Mouse (Mus musculus): ENCODE measurements around the gene Trim50.
"Not testable (repeated sequence)": the region's sequence is repeated elsewhere in the genome, so short reads cannot be mapped to it uniquely, and the experiment has no call there.

The Trim50 gene

DNA sequence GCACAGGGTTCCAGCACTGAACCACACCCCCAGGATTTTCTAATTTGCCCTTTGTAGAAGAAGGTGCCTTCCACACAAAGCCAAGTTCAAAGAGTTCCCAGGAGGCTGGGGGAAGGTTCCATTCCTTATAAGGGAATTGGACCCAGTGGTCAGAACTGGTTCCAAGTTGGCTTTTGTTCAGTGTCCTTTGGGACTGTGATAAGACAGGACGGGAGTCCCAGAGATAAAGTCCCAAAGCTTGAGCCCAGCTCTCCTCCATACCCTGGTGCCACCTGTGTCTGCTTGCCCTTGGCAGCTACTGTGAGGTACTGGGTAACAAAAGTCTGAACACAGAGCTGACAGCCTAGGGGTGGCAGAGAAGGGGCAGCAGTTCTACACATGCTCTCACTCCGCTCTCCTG lies 6.7 kb downstream of the Trim50 start:
- Histone ChIP-seq H3K36me3 (ENCODE audit: insufficient read depth, low read length) (no peaks in the 10 kb centered on the region), H3K4me3 (replicated peaks; ENCODE audit: low read length) (no peak overlapping the region), H3K4me1 (replicated peaks; ENCODE audit: low read depth, low read length) (0 out of 2 replicates have a peak, but pooled peaks cover 7% of the 10 kb centered on the region), H3K9me3 (ENCODE audit: low read length) (peaks cover 11% of the 10 kb centered on the region), H3K27me3 (ENCODE audit: insufficient read depth, low read length) (peaks cover 12% of the 10 kb centered on the region)
- no peak for TF ChIP-seq POU5F1 (IDR thresholded peaks at IDR 0.05; ENCODE audit: borderline replicate concordance, low read length)
- no peak for TF ChIP-seq NANOG (IDR thresholded peaks at IDR 0.05; ENCODE audit: borderline replicate concordance, low read length)
- no peak for TF ChIP-seq CTCF (conservative IDR thresholded peaks at IDR 0.05; ENCODE audit: low read length)

GRCm38 (mm10) chr5:135362572-135362971 lies 9.5 kb downstream of the Trim50 start:
- Histone ChIP-seq H3K36me3 (ENCODE audit: insufficient read depth, low read length) (no peaks in the 10 kb centered on the region), H3K9me3 (ENCODE audit: low read length) (peaks cover 11% of the 10 kb centered on the region), H3K27me3 (ENCODE audit: insufficient read depth, low read length) (peaks cover 9% of the 10 kb centered on the region; the same call in 1 of the 2 replicates), H3K4me3 (replicated peaks; ENCODE audit: low read length) (no peak overlapping the region), H3K4me1 (replicated peaks; ENCODE audit: low read depth, low read length) (peaks cover 7% of the 10 kb centered on the region; the same call in 1 of the 2 replicates)
- no peak for TF ChIP-seq CTCF (conservative IDR thresholded peaks at IDR 0.05; ENCODE audit: low read length)
- TF ChIP-seq NANOG (IDR thresholded peaks at IDR 0.05; ENCODE audit: borderline replicate concordance, low read length): no peak
- no peak for TF ChIP-seq POU5F1 (IDR thresholded peaks at IDR 0.05; ENCODE audit: borderline replicate concordance, low read length)

DNA sequence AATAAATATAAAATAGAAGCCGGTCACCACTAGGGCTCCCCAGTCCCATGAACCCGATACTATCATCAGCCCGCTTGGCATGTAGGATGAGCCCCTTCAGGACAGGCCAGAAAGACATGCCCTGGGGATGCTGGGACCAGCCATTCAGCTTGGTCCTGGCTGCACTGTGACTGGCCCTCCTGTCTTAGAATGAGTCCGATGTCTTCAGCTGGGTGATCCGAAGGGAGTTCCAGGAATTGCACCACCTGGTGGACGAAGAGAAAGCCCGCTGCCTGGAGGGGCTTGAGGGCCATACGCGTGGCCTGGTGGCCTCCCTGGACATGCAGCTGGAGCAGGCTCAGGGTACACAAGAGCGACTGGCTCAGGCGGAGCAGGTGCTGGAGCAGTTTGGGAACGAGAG lies 10.4 kb downstream of the Trim50 start:
- Histone ChIP-seq H3K36me3 (ENCODE audit: insufficient read depth, low read length) (no peaks in the 10 kb centered on the region), H3K27me3 (ENCODE audit: insufficient read depth, low read length) (peaks cover 9% of the 10 kb centered on the region; the same call in 1 of the 2 replicates), H3K4me3 (replicated peaks; ENCODE audit: low read length) (no peak overlapping the region), H3K9me3 (ENCODE audit: low read length) (peaks cover 11% of the 10 kb centered on the region), H3K4me1 (replicated peaks; ENCODE audit: low read depth, low read length) (peaks cover 11% of the 10 kb centered on the region)
- TF ChIP-seq NANOG (IDR thresholded peaks at IDR 0.05; ENCODE audit: borderline replicate concordance, low read length): no peak
- no peak for TF ChIP-seq POU5F1 (IDR thresholded peaks at IDR 0.05; ENCODE audit: borderline replicate concordance, low read length)
- peak; percentile 73 for TF ChIP-seq CTCF (conservative IDR thresholded peaks at IDR 0.05; ENCODE audit: low read length)

GRCm38 (mm10) chr5:135367841-135368240 lies 14.7 kb downstream of the Trim50 start:
- Histone ChIP-seq H3K36me3 (ENCODE audit: insufficient read depth, low read length) (peaks cover 15% of the 10 kb centered on the region), H3K27me3 (ENCODE audit: insufficient read depth, low read length) (peaks cover 9% of the 10 kb centered on the region; the same call in 1 of the 2 replicates), H3K9me3 (ENCODE audit: low read length) (no peaks in the 10 kb centered on the region), H3K4me1 (replicated peaks; ENCODE audit: low read depth, low read length) (peaks cover 34% of the 10 kb centered on the region), H3K4me3 (replicated peaks; ENCODE audit: low read length) (no peak overlapping the region)
- TF ChIP-seq NANOG (IDR thresholded peaks at IDR 0.05; ENCODE audit: borderline replicate concordance, low read length): no peak
- TF ChIP-seq POU5F1 (IDR thresholded peaks at IDR 0.05; ENCODE audit: borderline replicate concordance, low read length): no peak
- TF ChIP-seq CTCF (conservative IDR thresholded peaks at IDR 0.05; ENCODE audit: low read length): peak; percentile 83

GRCm38 (mm10) chr5:135368312-135368711 lies 15.2 kb downstream of the Trim50 start:
- Histone ChIP-seq H3K27me3 (ENCODE audit: insufficient read depth, low read length) (peaks cover 9% of the 10 kb centered on the region; the same call in 1 of the 2 replicates), H3K4me3 (replicated peaks; ENCODE audit: low read length) (no peak overlapping the region), H3K9me3 (ENCODE audit: low read length) (no peaks in the 10 kb centered on the region), H3K36me3 (ENCODE audit: insufficient read depth, low read length) (peaks cover 20% of the 10 kb centered on the region), H3K4me1 (replicated peaks; ENCODE audit: low read depth, low read length) (peaks cover 34% of the 10 kb centered on the region)
- no peak for TF ChIP-seq CTCF (conservative IDR thresholded peaks at IDR 0.05; ENCODE audit: low read length)
- no peak for TF ChIP-seq NANOG (IDR thresholded peaks at IDR 0.05; ENCODE audit: borderline replicate concordance, low read length)
- TF ChIP-seq POU5F1 (IDR thresholded peaks at IDR 0.05; ENCODE audit: borderline replicate concordance, low read length): no peak

DNA sequence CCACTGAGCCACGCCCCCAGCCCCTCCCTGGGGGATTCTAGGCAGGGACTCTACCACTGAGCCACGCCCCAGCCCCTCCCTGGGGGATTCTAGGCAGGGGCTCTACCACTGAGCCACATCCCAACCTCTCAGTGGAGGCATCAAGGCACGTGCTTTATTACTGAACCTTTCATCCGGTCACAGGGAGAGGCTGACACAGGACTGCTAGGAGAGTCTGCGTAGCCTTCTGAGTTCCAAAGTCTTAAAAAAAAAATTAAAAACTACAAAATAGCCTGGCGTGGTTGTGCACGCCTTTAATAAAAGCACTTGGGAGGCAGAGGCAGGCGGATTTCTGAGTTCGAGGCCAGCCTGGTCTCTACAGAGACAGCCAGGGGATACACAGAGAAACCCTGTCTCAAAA lies 16.1 kb downstream of the Trim50 start:
- H3K27me3 ChIP-seq (ENCODE audit: insufficient read depth, low read length); H3K9me3 ChIP-seq (ENCODE audit: low read length): not testable (repeated sequence)
- Histone ChIP-seq H3K4me1 (replicated peaks; ENCODE audit: low read depth, low read length) (peaks cover 31% of the 10 kb centered on the region), H3K4me3 (replicated peaks; ENCODE audit: low read length) (peak overlapping the region; percentile 99), H3K36me3 (ENCODE audit: insufficient read depth, low read length) (peaks cover 29% of the 10 kb centered on the region)

DNA sequence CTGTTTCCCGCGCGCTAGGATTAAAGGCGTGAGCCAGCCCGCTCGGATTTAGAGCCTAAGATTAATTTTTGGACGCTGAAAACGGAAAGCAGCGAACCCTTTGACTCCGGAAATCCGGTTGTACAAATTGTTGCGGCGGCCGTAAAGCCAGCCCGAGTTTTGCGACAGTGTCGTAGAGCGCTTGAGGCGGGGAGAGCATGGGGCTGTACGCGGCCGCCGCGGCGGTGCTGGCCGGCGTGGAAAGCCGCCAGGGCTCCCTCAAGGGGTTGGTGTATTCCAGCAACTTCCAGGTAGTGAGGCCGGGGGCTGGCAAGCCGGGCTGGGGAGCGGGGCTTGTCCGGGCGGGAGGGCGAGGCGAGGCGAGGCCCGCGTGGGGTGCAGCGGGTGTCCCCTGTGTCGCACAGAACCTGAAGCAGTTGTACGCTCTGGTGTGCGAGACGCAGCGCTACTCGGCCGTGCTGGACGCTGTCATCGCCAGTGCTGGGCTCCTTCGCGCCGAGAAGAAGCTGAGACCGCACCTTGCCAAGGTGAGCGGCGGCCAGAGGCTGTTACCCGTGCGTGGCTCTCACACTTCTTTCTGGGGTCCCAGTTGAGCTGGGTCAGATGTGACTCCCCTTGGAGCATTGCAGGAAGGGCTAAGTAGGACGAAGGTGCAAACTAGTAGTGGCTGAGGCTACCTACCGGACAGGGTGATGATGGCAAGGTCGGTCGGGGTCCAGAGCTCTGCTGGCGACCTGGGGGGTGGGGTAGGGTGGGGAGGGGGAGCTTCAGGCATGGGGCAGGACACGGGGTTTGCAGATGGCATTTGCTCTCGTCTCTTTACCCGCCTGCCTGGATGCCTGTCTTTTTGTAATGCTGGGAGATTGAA lies 16.9 kb downstream of the Trim50 start, which contains the start of gene Nsun5:
TSS of gene Nsun5 (plus strand) at position 167 of the 868 bp plus-strand sequence.
- peaks cover 32% of the 10 kb centered on the region for H3K4me1 ChIP-seq (replicated peaks; ENCODE audit: low read depth, low read length)
- H3K9me3 ChIP-seq (ENCODE audit: low read length): no peaks in the 10 kb centered on the region
- H3K27me3 ChIP-seq (ENCODE audit: insufficient read depth, low read length): peaks cover 4% of the 10 kb centered on the region; the same call in 1 of the 2 replicates
- no peak for TF ChIP-seq POU5F1 (IDR thresholded peaks at IDR 0.05; ENCODE audit: borderline replicate concordance, low read length)
- no peak for TF ChIP-seq CTCF (conservative IDR thresholded peaks at IDR 0.05; ENCODE audit: low read length)
- TF ChIP-seq NANOG (IDR thresholded peaks at IDR 0.05; ENCODE audit: borderline replicate concordance, low read length): no peak
- H3K4me3 ChIP-seq (replicated peaks; ENCODE audit: low read length): peak within 1 kb of the TSS; percentile 99
- H3K36me3 ChIP-seq (ENCODE audit: insufficient read depth, low read length): peaks cover 37% of the 10 kb centered on the region

DNA sequence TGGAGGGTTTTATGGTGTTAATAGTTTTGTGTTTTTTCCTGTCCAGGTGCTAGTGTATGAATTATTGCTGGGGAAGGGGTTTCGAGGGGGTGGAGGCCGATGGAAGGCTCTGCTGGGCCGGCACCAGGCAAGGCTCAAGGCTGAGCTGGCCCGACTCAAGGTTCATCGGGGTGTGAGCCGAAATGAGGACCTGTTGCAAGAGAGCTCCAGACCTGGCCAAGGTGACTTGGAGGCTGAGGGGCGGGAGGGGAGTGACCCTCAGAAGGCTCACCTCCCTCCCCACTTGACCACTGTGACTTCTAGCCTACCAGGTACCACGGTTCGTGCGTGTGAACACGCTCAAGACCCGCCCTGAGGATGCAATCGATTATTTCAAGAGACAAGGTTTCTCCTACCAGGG lies 18.1 kb downstream of the Trim50 start:
- TF ChIP-seq POU5F1 (IDR thresholded peaks at IDR 0.05; ENCODE audit: borderline replicate concordance, low read length) (no peak), NANOG (IDR thresholded peaks at IDR 0.05; ENCODE audit: borderline replicate concordance, low read length) (no peak), CTCF (conservative IDR thresholded peaks at IDR 0.05; ENCODE audit: low read length) (no peak)
- Histone ChIP-seq H3K4me1 (replicated peaks; ENCODE audit: low read depth, low read length) (peaks cover 32% of the 10 kb centered on the region), H3K9me3 (ENCODE audit: low read length) (no peaks in the 10 kb centered on the region), H3K4me3 (replicated peaks; ENCODE audit: low read length) (no peak overlapping the region; the same call in 1 of the 2 replicates), H3K36me3 (ENCODE audit: insufficient read depth, low read length) (peaks cover 49% of the 10 kb centered on the region), H3K27me3 (ENCODE audit: insufficient read depth, low read length) (no peaks in the 10 kb centered on the region)

Data from E14TG2a.4 (cell line).